Mouse (Mus musculus) layer of hippocampus, postnatal 25 days (tissue): ENCODE measurements around the gene Hsd17b2. TPM values are rescaled to one million over a fixed set of nuclear protein-coding genes. Genes with fewer than 3 reads are reported as not detected.

Source experiments
- total RNA-seq, 2 experiments: library from RNA; stranded (reverse); gene quantifications; 2 replicates each; pipeline ENCODE4 v1.2.3; 2021

Gene Hsd17b2
- total RNA-seq, 2 experiments from 2014 or later, result 0.22 TPM; not detected in 1

Other genes starting within 250 kb of the Hsd17b2 start
- gene Plcg2, start 203.6 kb upstream of the Hsd17b2 start, total RNA-seq, result 1 to 10 TPM; 3.8 to 4.0 TPM
- gene Sdr42e1, start 28.2 kb upstream of the Hsd17b2 start, total RNA-seq, result 1 to 10 TPM; 4.8 to 5.5 TPM
- gene Mphosph6, start 100.0 kb downstream of the Hsd17b2 start, total RNA-seq, result 10 to 100 TPM; 18.1 to 24.8 TPM